Mouse (Mus musculus) neural tube, embryonic 14.5 days (tissue): Measurements from ENCODE around the gene Gmeb1. TPM values are rescaled to one million over a fixed set of nuclear protein-coding genes. Genes with fewer than 3 reads are reported as not detected.

Source experiments
- ATAC-seq: fragments of 200-750 bp; cut with Nextera tagmentation; 2 replicates; pipeline ENCODE4 v1.8.0; 2017; ENCODE audit warnings: low read depth, mild to moderate bottlenecking, moderate TSS enrichment, moderate library complexity
- H3K27ac ChIP-seq: fragments of 300-500 bp; sonication (generic); 2 replicates; pipeline ENCODE4 v1.5.1; 2014; ENCODE audit warnings: low read depth, mild to moderate bottlenecking, control low read depth, low read length, moderate library complexity, mixed read lengths
- H3K27me3 ChIP-seq: fragments of 300-500 bp; sonication (generic); 2 replicates; pipeline ENCODE4 v1.6.1; 2014; ENCODE audit warnings: low read length; ENCODE audit not compliant: control insufficient read depth, insufficient read depth
- H3K36me3 ChIP-seq: fragments of 300-500 bp; sonication (generic); 2 replicates; pipeline ENCODE4 v1.6.1; 2014; ENCODE audit warnings: low read length, mixed read lengths; ENCODE audit not compliant: control insufficient read depth, insufficient read depth
- H3K4me1 ChIP-seq: fragments of 300-500 bp; sonication (generic); 2 replicates; pipeline ENCODE4 v1.6.1; 2014; ENCODE audit warnings: low read length; ENCODE audit not compliant: control insufficient read depth, insufficient read depth
- H3K4me2 ChIP-seq: fragments of 300-500 bp; sonication (generic); 2 replicates; pipeline ENCODE4 v1.6.1; 2014; ENCODE audit warnings: mild to moderate bottlenecking, low read depth, low read length, control low read depth
- H3K4me3 ChIP-seq: fragments of 300-500 bp; sonication (generic); 2 replicates; pipeline ENCODE4 v1.5.1; 2014; ENCODE audit warnings: low read depth, low read length, control low read depth, mixed read lengths
- H3K9ac ChIP-seq: fragments of 300-500 bp; sonication (generic); replicated peaks from 2 replicates; pipeline ENCODE4 v1.6.1; 2014; ENCODE audit warnings: low read depth, mild to moderate bottlenecking, control low read depth, low read length, mixed read lengths
- H3K9me3 ChIP-seq: fragments of 300-500 bp; sonication (generic); 2 replicates; pipeline ENCODE4 v1.6.1; 2016; ENCODE audit warnings: low read length; ENCODE audit not compliant: control insufficient read depth
- WGBS: fragments of 180-500 bp; shearing (Covaris S2); extraction: QIAGEN DNeasy Blood & Tissue Kit; methylation state at CpG from one replicate; pipeline ENCODE4 v1.1.7; 2014; 5-methylcytosine and 5-hydroxymethylcytosine counted together
- polyA plus RNA-seq: library from polyadenylated mRNA; unstranded; fragments of >200 nt; fragmentation: Nextera tagmentation; extraction: Ambion mirVana; gene quantifications from 2 replicates; pipeline ENCODE4 v1.2.1, GENCODE M21; 2014

Gmeb1 gene
- polyA plus RNA-seq, 1 experiment from 2014 or later: 38.3 TPM

GRCm38 (mm10) chr4:132214847-132215246, 46.6 kb downstream of the Gmeb1 start:
- ATAC-seq: no peak
- 76% methylated on average over 4 of the region's 4 CpGs for WGBS
- H3K9ac ChIP-seq: no peak overlapping the region
- no peak overlapping the region for H3K4me2 ChIP-seq
- H3K4me3 ChIP-seq: no peak overlapping the region
- H3K27ac ChIP-seq: no peak overlapping the region
- peaks cover 2% of the 10 kb centered on the region; the same call in 1 of the 2 replicates for H3K36me3 ChIP-seq
- peaks cover 9% of the 10 kb centered on the region for H3K4me1 ChIP-seq
- no peaks in the 10 kb centered on the region for H3K9me3 ChIP-seq
- H3K27me3 ChIP-seq: no peaks in the 10 kb centered on the region

GRCm38 (mm10) chr4:132211953-132212734, 49.3 kb downstream of the Gmeb1 start, which contains the start of gene Ythdf2:
Gene Ythdf2 (minus strand): TSS chr4:132212303.
- Histone ChIP-seq H3K9me3 (no peaks in the 10 kb centered on the region), H3K4me2 (peak within 1 kb of the TSS; percentile 86), H3K36me3 (peaks cover 9% of the 10 kb centered on the region), H3K4me1 (peaks cover 22% of the 10 kb centered on the region), H3K4me3 (peak within 1 kb of the TSS; percentile 99), H3K9ac (peak within 1 kb of the TSS; percentile 100), H3K27ac (peak within 1 kb of the TSS; percentile 93), H3K27me3 (no peaks in the 10 kb centered on the region)
- under 1% methylated on average over 71 of the region's 78 CpGs for WGBS
- peak; percentile 97 for ATAC-seq

- ATAC-seq: peak; percentile 84
- 0% methylated on average over 59 of the region's 89 CpGs for WGBS
- no peaks in the 10 kb centered on the region for H3K9me3 ChIP-seq
Observed at GRCm38 (mm10) chr4:132211091-132211942, 50.1 kb downstream of the Gmeb1 start.

GRCm38 (mm10) chr4:132210325-132210724, 51.1 kb downstream of the Gmeb1 start:
- no peaks in the 10 kb centered on the region for H3K9me3 ChIP-seq
- H3K4me1 ChIP-seq: peaks cover 22% of the 10 kb centered on the region
- peak overlapping the region; percentile 100 for H3K9ac ChIP-seq
- H3K27me3 ChIP-seq: no peaks in the 10 kb centered on the region
- ATAC-seq: no peak
- 48% methylated on average over 2 of the region's 2 CpGs for WGBS
- H3K4me2 ChIP-seq: peak overlapping the region; percentile 86
- no peak overlapping the region for H3K27ac ChIP-seq
- peaks cover 12% of the 10 kb centered on the region for H3K36me3 ChIP-seq
- H3K4me3 ChIP-seq: peak overlapping the region; percentile 99

More at GRCm38 (mm10) chr4:132211091-132211942, 50.1 kb downstream of the Gmeb1 start:
- peaks cover 11% of the 10 kb centered on the region for H3K36me3 ChIP-seq
- H3K27ac ChIP-seq: peak overlapping the region; percentile 93
- peak overlapping the region; percentile 99 for H3K4me3 ChIP-seq
- H3K27me3 ChIP-seq: no peaks in the 10 kb centered on the region
- H3K4me1 ChIP-seq: peaks cover 22% of the 10 kb centered on the region
- peak overlapping the region; percentile 86 for H3K4me2 ChIP-seq
- peak overlapping the region; percentile 100 for H3K9ac ChIP-seq

DNA sequence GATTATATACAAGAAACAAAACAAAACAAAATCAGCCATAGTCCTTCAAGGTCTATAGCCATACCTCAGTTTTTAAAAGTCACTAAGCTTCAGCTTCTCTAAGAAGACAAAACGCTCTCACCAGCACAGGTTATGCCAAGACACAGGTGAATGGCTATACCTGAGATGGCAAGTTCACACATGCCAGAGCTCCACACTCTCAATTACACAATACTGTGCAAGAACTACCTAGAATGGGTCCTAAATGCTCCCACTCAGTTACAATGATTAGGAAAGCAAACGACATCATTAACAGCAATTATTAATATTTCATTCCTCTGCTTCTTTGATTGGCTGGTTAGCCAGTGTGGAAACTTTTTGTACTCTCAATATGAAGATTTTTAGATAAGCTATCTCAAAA, 52.1 kb downstream of the Gmeb1 start:
- no peaks in the 10 kb centered on the region for H3K27me3 ChIP-seq
- H3K36me3 ChIP-seq: peaks cover 17% of the 10 kb centered on the region
- H3K4me3 ChIP-seq: peak overlapping the region; percentile 99; the same call in 1 of the 2 replicates
- H3K4me1 ChIP-seq: peaks cover 22% of the 10 kb centered on the region
- ATAC-seq: no peak
- H3K9me3 ChIP-seq: no peaks in the 10 kb centered on the region
- WGBS: 95% methylated on average over 2 of the region's 2 CpGs
- no peak overlapping the region for H3K9ac ChIP-seq
- H3K4me2 ChIP-seq: no peak overlapping the region
- H3K27ac ChIP-seq: no peak overlapping the region

- 94% methylated on average over 4 of the region's 4 CpGs for WGBS
- no peaks in the 10 kb centered on the region for H3K9me3 ChIP-seq
Observed at GRCm38 (mm10) chr4:132207280-132207679, 54.1 kb downstream of the Gmeb1 start.

DNA sequence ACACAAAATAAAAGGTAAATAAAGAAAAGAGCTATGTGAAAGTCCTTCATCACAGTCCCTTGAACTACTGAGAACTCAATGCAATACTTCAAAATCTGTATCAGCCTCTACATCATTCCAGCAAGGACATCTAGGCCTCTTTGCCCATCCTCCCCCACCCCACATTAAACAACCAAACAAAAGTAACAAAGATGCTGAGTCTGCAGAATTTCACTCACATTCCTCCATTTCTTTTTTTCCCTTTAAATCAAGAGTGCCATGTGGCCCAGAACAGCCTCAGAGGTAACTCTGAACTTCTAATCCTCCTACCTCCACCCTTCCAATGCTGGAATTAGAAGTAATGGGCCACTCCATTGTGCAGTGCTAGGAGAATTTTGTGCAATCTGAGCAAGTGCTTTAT, 62.6 kb downstream of the Gmeb1 start:
- no peak overlapping the region for H3K9ac ChIP-seq
- H3K36me3 ChIP-seq: peaks cover 9% of the 10 kb centered on the region; the same call in 1 of the 2 replicates
- H3K4me3 ChIP-seq: no peak overlapping the region
- no peaks in the 10 kb centered on the region for H3K9me3 ChIP-seq
- H3K4me2 ChIP-seq: no peak overlapping the region
- ATAC-seq: no peak
- H3K4me1 ChIP-seq: peaks cover 23% of the 10 kb centered on the region; the same call in 1 of the 2 replicates
- H3K27ac ChIP-seq: no peak overlapping the region
- no peaks in the 10 kb centered on the region for H3K27me3 ChIP-seq

More at GRCm38 (mm10) chr4:132207280-132207679, 54.1 kb downstream of the Gmeb1 start:
- H3K4me2 ChIP-seq: no peak overlapping the region
- peaks cover 22% of the 10 kb centered on the region for H3K4me1 ChIP-seq
- no peak overlapping the region for H3K4me3 ChIP-seq
- H3K9ac ChIP-seq: no peak overlapping the region
- peaks cover 28% of the 10 kb centered on the region for H3K36me3 ChIP-seq
- no peak for ATAC-seq
- no peak overlapping the region for H3K27ac ChIP-seq
- H3K27me3 ChIP-seq: no peaks in the 10 kb centered on the region

GRCm38 (mm10) chr4:132198285-132198712, 63.1 kb downstream of the Gmeb1 start:
- Histone ChIP-seq H3K36me3 (peaks cover 7% of the 10 kb centered on the region; the same call in 1 of the 2 replicates), H3K4me3 (no peak overlapping the region), H3K27me3 (no peaks in the 10 kb centered on the region), H3K9ac (no peak overlapping the region), H3K9me3 (no peaks in the 10 kb centered on the region), H3K4me2 (no peak overlapping the region), H3K27ac (no peak overlapping the region), H3K4me1 (peaks cover 23% of the 10 kb centered on the region; the same call in 1 of the 2 replicates)
- no peak for ATAC-seq
- 64% methylated on average over 4 of the region's 4 CpGs for WGBS
